Mouse (Mus musculus) embryonic stem cell, embryonic (primary cell): Measurements from ENCODE around the gene Rnase13.

Source experiments
- CTCF ChIA-PET, 4 experiments: fragments of 300-600 bp in 2 of 4; fragments of 350-600 bp in 2 of 4; sonication (Branson Sonifier 250); formaldehyde crosslinking; loops; one replicate each; lab custom pipeline; 2022; ENCODE audit warnings: inconsistent platforms in 2 of 4; lab: Charles Lee
- POLR2A ChIA-PET, 4 experiments: fragments of 300-600 bp in 2 of 4; fragments of 350-600 bp in 2 of 4; sonication (Branson Sonifier 250); formaldehyde crosslinking; loops; one replicate each; lab custom pipeline; 2022; ENCODE audit warnings: antibody characterized with exemption in 4 of 4, inconsistent platforms in 1 of 4; lab: Charles Lee

Rnase13 gene

DNA sequence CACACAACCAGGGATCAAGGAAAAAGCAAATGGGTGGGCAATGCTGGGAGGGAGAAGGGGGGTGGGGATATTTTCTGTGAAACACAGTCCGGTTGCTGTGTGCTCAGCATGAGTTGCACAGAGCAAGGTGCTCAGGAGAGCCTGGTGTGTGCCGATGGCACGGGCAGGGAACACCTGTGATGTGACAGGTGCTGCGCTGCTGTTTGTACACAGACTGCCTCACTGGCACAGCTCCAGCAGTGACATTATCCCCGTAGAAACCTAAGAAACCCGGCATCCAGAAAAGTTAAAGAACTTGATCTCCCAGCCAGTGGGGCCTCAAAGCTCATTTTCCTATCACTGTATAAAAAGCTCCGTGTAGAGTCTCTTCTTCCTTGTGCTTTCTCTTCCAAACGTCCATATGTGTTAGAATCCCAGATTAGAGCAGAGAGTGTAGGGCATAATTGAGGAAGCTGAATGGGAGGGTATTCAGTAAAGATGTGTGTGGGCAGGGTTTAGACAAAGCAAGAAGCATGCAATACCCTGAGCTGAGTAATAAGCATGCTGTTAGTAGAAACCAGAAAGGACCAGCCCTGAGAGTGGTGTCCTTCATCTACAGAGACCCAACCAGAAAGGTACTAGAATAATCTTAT is 25.9 kb downstream of the Rnase13 start:
- ChIA-PET POLR2A (interaction anchor here in 3 of 4 experiments (0.7 to 7.9 kb wide), 6 partner anchors 10 to 213 kb away, joined by 3 to 65 read pairs (median 5); partner anchors contain the start of genes Mettl17 (in 2 of the 3) and Ndrg2 (in 1 of the 3)), CTCF (interaction anchor here in 2 of 4 experiments (0.6 to 1.1 kb wide), 5 partner anchors 9 to 442 kb away, joined by 3 to 10 read pairs (median 4); partner anchors contain the start of genes Rab2b (in 1 of the 2) and Tox4 (in 1 of the 2))

DNA sequence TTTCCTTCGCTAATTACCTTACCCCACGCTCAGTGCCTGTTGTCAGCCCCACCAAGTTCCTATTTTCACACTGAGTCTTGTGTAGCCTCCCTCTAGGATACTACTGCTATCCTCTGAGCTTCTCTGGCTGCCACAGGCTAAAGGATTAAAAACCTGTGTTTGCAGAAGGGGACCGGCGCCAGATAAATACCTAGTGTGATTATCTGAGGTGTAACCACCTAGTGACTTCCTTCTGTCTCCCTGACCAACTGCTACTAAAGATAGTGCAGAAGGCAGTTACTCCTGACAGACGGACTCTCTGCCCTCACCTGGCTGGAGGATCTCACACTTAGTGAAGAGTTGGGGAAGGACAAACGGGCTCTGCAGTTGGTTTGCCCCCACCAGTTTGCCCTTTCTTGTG is 26.6 kb downstream of the Rnase13 start:
- CTCF ChIA-PET = interaction anchor here in 2 of 4 experiments (0.6 to 0.8 kb wide), 3 partner anchors 9 to 443 kb away, joined by 3 to 10 read pairs (median 4); no protein-coding TSS in a partner anchor
- POLR2A ChIA-PET = interaction anchor here in 3 of 4 experiments (0.7 to 1.3 kb wide), 4 partner anchors 11 to 214 kb away, joined by 3 to 6 read pairs (median 3); partner anchors contain the start of gene Mettl17 (in 2 of the 3)

DNA sequence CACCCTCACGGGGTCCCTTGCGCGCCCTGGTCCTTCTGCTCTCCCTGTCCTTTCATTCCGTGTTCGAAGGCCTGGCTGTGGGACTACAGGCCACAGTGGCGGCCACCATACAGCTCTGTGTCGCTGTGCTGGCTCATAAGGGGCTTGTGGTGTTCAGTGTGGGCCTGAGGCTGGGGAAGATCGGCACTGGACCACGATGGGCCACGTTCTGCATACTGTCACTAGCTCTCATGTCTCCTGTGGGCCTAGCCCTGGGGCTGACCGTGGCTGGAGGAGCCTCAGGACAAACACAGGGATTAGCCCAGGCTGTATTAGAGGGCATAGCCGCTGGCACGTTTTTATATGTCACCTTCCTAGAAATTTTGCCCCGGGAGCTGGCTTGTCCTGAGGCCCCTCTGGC is 27.5 kb downstream of the Rnase13 start:
- POLR2A ChIA-PET = interaction anchor here in 3 of 4 experiments (0.7 to 2.5 kb wide), 12 partner anchors 9 to 209 kb away, joined by 3 to 12 read pairs (median 3); partner anchors contain the start of genes Mettl17 (in 2 of the 3), Zfp219 (in 2 of the 3), Hnrnpc (in 1 of the 3) and Ndrg2 (in 1 of the 3)
- CTCF ChIA-PET = interaction anchor here in 1 of 4 experiments (0.9 to 2.8 kb wide), 3 partner anchors 8 to 17 kb away, joined by 3 to 12 read pairs (median 5); no protein-coding TSS in a partner anchor

DNA sequence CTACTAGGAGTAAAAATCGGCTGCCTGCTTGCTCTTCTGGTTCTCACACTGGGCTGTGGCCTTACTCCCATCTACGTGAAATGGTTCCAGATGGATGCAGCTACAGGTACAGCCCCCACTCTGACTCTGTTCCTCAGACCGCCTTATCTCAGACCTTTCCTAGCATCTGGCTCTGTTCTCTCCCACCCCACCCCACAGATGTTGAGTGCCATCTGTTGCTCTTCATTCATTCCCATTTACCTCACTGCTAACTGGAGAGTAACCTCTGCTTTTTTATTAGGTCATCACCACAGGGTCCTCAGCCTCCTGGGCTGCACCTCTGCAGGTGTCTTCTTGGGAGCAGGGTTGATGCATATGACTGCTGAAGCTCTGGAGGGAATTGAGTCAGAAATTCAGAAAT is 28.8 kb downstream of the Rnase13 start:
- ChIA-PET CTCF (interaction anchor here in 2 of 4 experiments (0.5 to 2.8 kb wide), 7 partner anchors 10 to 986 kb away, joined by 3 to 12 read pairs (median 3); no protein-coding TSS in a partner anchor), POLR2A (interaction anchor here in 3 of 4 experiments (0.6 to 2.5 kb wide), 18 partner anchors 10 to 423 kb away, joined by 3 to 12 read pairs (median 4); partner anchors contain the start of genes Mettl17 (in 2 of the 3), Hnrnpc (in 1 of the 3), Ndrg2 (in 1 of the 3) and Zfp219 (in 1 of the 3))

DNA sequence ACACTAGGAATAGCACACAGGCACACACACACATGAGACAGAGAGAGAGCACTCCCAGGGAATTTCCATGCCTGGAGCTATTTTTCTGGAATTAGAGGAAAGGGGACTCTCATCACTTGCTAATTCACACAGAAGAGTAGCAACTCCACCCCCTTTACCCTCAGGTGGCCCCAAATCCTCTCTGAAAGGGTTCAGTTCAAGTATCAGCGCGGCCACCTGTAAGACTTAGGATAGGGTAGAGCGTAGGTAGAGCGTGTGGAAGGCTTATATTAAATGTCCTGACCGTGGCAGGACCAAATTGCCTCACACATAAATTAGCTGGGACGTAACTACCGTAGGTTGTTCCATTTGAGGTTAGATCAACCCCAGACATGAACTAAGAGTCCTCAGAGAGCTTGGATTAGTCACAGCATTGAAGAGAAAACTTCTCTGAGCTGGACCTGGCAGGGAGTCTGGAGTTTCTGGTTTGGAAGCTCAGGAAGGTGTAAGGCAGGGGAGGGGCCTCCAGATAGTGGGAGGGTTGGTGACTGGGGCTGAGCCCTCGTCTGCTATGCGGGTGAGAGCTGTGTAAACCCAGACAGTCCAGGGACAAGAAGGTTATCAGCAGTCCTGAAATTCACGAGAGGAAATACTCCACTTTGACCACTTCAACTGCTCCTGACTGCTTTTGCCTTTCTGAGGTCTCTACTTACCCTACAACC is 29.3 kb downstream of the Rnase13 start:
- POLR2A ChIA-PET = interaction anchor here (0.5 to 2.8 kb wide), 22 partner anchors 9 to 430 kb away, joined by 3 to 12 read pairs (median 4); partner anchors contain the start of genes Mettl17 (in 3 of the 4), Hnrnpc (in 1 of the 4) and Zfp219 (in 1 of the 4)
- CTCF ChIA-PET = interaction anchor here (0.5 to 2.8 kb wide), 9 partner anchors 9 to 985 kb away, joined by 3 to 33 read pairs (median 3); no protein-coding TSS in a partner anchor

DNA sequence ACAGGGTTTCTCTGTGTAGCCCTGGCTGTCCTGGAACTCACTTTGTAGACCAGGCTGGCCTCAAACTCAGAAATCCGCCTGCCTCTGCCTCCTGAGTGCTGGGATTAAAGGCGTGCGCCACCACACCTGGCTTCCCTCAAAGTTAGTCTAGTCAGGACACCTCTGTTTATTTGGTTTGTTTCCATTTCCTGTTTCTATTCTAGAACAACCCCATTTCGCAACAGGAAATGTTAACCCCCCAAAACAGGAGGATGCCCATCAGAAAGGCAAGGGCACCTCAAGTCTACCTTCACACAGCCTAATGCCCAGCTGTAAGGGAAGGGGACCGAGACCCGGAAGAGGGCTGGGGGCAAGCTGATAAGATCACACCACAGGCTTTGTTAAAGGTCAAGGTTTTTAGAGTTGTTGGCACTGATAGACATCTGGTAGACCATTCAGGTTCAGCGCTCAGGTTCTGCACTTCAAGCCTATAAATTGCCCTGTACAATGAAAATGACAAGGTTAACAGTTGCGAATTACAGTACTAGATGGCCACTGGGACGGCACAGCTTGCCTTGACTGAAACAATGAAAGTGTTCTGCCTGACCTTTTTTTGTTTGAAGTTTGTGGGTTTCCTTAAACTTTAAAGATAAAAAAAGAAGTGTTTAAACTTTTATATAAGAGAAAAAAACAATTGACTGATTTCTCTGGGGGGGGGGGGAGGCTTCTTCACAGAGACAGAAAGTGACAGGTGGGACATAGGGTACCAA is 30.2 kb downstream of the Rnase13 start, which contains the start of gene Slc39a2:
Gene Slc39a2, plus strand, starts transcription at position 699 of the 749 bp plus-strand sequence.
- CTCF ChIA-PET = interaction anchor here in 3 of 4 experiments (0.6 to 2.8 kb wide), 6 partner anchors 8 to 127 kb away, joined by 3 to 33 read pairs (median 5); no protein-coding TSS in a partner anchor
- POLR2A ChIA-PET = interaction anchor here in 3 of 4 experiments (0.5 to 2.8 kb wide), 15 partner anchors 8 to 450 kb away, joined by 3 to 8 read pairs (median 4); partner anchors contain the start of genes Mettl17 (in 1 of the 3) and Zfp219 (in 1 of the 3)

DNA sequence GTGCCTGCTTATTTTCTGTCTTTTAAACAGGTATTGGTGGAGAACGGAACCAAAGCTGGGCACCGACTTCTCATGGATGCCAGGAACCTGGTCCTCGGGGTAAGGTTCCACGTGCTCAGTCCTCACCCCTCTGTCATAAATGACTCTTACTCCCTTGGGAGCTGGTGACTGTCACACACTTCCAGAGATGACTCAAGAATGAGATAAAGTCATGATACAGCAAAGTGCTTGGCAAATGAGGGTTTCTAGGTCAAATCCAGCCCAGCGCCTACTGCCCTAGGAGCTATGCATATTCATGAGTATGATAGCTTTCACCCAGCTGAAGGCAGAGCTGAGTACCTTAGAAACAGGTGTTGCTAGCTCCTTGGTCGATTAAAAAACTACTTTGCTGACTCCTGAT is 32.7 kb downstream of the Rnase13 start:
- POLR2A ChIA-PET = interaction anchor here in 2 of 4 experiments (1.0 to 2.3 kb wide), 6 partner anchors 9 to 120 kb away, joined by 3 to 10 read pairs (median 4); no protein-coding TSS in a partner anchor
- CTCF ChIA-PET = interaction anchor here in 2 of 4 experiments (0.5 to 0.8 kb wide), 2 partner anchors 10 to 11 kb away, joined by 3 to 5 read pairs; no protein-coding TSS in a partner anchor

DNA sequence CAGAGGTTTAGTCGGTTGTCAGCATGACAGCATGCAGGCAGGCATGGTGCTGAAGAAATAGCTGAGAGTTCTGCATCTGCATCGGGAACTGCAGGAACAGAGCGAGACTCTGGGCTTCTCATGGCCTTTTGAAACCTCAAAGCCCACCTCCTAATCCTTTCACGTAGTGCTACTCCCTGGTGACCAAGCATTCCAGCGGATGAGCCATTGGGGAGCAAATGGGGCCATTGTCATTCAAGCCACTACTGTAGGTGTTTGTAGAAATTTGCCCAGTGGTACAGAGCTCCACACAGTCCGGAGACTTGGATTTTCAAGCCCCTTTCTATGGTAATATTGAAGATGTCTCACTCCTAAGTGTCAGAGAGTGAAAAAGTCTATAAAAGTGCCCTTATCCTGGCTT is 36.5 kb downstream of the Rnase13 start:
- ChIA-PET CTCF (interaction anchor here in 2 of 4 experiments (0.7 kb wide), 2 partner anchors 128 to 309 kb away, joined by 3 to 4 read pairs; no protein-coding TSS in a partner anchor), POLR2A (interaction anchor here in 2 of 4 experiments (0.6 to 3.5 kb wide), 10 partner anchors 9 to 371 kb away, joined by 3 to 22 read pairs (median 4); partner anchors contain the start of genes Chd8 (in 1 of the 2), Hnrnpc (in 1 of the 2) and Ndrg2 (in 1 of the 2))

DNA sequence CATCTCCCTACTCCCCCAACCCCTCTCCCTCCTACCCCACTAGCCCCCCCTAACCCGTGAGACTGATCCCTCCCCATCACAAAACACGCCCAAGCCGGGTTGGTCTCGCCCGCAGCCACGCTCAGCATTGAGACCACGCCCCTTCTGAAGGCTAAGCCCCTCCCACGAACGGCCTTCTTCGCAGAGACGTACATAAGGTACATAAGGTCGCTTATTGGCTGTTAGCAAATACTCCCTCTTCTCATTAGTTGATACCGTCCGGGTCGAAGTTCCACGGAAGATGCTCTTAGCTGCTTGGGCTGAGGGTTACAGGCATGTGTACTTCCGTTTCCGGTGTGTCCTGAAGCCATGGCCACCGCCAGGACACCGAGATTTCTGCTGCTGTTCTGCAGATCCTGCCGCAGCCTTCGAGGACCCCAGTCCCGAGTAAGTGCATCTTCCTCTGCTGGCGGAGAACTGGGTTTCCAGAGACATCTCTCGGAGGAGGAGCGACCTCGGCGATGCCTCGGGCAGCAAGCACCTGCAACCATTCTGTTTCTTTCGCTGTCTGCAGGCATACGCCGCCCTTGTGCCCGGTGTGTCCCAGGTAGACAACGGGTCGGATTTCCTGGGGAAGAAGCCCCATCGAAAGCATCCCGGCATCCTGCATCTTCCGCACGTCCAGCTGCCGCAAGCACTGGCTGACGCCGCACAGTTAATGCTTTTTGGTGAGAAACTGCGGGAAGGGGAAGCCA is 37.8 kb downstream of the Rnase13 start, which contains the start of gene Mettl17:
Gene Mettl17, plus strand, starts transcription at position 245 of the 734 bp plus-strand sequence.
- ChIA-PET CTCF (interaction anchor here (0.6 to 2.3 kb wide), 14 partner anchors 8 to 336 kb away, joined by 3 to 16 read pairs (median 6); partner anchors contain the start of gene Slc39a2 (in 1 of the 4)), POLR2A (interaction anchor here (0.5 to 3.5 kb wide), 45 partner anchors 8 to 795 kb away, joined by 3 to 22 read pairs (median 6); partner anchors contain the start of genes Zfp219 (in 3 of the 4), Hnrnpc (in 2 of the 4), Ndrg2 (in 1 of the 4) and Rab2b (in 1 of the 4))

DNA sequence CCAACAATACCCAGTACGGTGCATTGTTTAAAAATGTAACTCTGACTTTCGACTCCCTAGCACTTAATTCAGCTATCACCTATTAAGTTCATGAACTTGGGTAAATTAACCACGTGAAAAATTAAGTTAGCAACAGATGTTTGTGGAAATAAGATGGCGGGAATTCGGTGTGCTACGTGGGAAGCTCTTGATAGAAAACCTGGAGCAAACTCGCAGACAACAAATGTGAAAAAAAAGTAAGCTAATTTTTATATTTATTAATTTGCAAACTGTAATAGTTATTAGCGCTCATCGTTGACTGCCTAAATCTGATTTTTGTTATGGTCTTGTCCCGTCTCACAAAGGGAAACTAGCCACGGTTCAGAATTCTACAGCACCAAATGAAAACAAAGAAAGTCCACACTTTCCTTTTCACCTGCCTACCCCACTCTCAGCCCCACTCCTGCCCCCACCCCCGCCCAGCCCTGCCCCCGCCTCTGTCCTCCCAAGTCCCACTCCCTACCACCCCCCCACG is 38.5 kb downstream of the Rnase13 start:
- POLR2A ChIA-PET = interaction anchor here (0.5 to 3.5 kb wide), 56 partner anchors 9 to 960 kb away, joined by 3 to 22 read pairs (median 5); partner anchors contain the start of genes Zfp219 (in 3 of the 4), Hnrnpc (in 2 of the 4), Ndrg2 (in 2 of the 4) and Rab2b (in 2 of the 4)
- CTCF ChIA-PET = interaction anchor here (0.6 to 2.3 kb wide), 27 partner anchors 9 to 335 kb away, joined by 3 to 17 read pairs (median 5); partner anchors contain the start of gene Slc39a2 (in 2 of the 4)

DNA sequence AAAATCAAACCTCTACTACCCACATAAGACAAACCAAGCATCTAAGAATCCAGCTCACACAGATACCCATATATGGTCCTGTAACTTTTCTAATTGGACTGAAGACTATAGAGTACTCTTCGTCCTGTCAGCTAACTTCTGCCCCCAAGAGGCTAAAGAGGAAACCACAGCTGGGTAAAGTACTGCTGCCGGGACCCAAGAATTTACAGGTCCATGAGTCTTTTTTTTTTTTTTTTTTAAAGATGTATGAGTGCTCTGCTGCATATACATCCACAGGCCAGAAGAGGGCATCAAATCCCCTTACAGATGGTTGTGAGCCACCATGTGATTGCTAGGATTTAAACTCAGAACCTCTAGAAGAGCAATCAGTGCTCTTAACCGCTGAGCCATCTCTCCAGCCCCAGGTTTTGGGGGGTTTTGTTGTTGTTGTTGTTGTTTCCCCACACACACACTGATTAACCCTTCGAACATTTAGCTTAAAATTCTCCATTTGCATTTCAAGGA is 39.0 kb downstream of the Rnase13 start:
- ChIA-PET CTCF (interaction anchor here (0.6 to 2.3 kb wide), 43 partner anchors 8 to 887 kb away, joined by 3 to 17 read pairs (median 4); partner anchors contain the start of gene Slc39a2 (in 2 of the 4)), POLR2A (interaction anchor here (0.6 to 3.5 kb wide), 54 partner anchors 9 to 959 kb away, joined by 3 to 22 read pairs (median 5); partner anchors contain the start of genes Hnrnpc (in 2 of the 4), Ndrg2 (in 2 of the 4), Rab2b (in 2 of the 4) and Tox4 (in 2 of the 4))

DNA sequence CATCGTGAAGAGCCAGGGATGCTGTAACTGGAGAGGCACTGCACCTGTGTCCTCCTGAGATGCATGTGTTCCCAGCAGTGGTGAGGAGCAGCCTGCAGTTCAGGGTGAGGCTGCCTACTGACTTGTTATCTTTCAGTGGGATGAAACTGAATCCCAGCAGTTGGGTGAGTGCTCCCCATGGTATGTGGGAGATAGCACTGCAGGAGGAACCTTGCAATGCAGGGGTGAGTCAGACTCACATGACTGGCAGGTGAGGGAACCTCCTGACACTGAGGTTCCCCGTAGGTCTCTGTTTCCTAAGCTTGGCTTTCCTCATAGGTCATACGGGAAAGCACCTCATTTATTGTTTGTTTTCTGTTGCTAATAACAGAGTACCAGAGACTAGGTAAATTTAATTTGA is 45.1 kb downstream of the Rnase13 start:
- CTCF ChIA-PET = interaction anchor here in 1 of 4 experiments (0.6 kb wide), 1 partner anchor 16 kb away, joined by 4 read pairs; no protein-coding TSS in a partner anchor
- POLR2A ChIA-PET = interaction anchor here in 2 of 4 experiments (0.6 to 1.7 kb wide), 6 partner anchors 26 to 226 kb away, joined by 3 to 5 read pairs (median 4); partner anchors contain the start of genes Hnrnpc (in 2 of the 2) and Zfp219 (in 1 of the 2)

DNA sequence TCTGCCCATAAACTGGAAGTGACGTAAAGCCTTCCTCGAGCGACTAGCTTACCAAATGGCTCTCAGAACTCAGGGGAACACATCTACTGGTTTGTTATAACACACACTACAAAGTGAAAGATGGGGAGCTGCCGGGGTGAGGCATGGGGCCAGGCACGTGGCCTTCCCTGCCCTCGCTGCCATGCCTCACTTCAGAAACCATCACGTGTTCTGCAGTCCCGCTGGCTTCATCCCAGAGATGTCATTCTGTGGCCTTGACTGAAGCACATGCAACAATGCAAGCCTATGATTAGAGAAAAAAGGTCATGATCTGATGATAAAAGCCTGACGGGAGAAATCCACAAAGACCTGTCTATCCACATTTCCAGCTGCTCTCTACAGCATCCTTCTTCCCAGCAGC is 50.8 kb downstream of the Rnase13 start:
- POLR2A ChIA-PET = interaction anchor here in 1 of 4 experiments (2.0 kb wide), 1 partner anchor 12 kb away, joined by 7 read pairs; no protein-coding TSS in a partner anchor
- CTCF ChIA-PET = interaction anchor here in 1 of 4 experiments (0.6 kb wide), 1 partner anchor 391 kb away, joined by 3 read pairs; no protein-coding TSS in a partner anchor
